Mouse (Mus musculus): ENCODE results near the gene Klhl3. TPM values are rescaled to one million over a fixed set of nuclear protein-coding genes. Genes with fewer than 3 reads are reported as not detected.

Klhl3 gene
- polyA plus RNA-seq, 1 experiment from 2014 or later, result 10.7 TPM

GRCm38 (mm10) chr13:58001792-58002191 is 111.6 kb downstream of the Klhl3 start:
- H3K36me3 ChIP-seq (ENCODE audit: insufficient read depth, low read length), result no peaks in the 10 kb centered on the region
- ATAC-seq (replicated peaks; ENCODE audit: low FRiP score, low read depth) (no peak), DNase-seq (ENCODE audit: low spot score) (no peak)
- no peak overlapping the region for H3K27ac ChIP-seq
- H3K4me1 ChIP-seq (replicated peaks; ENCODE audit: insufficient read depth, low read length), result no peaks in the 10 kb centered on the region
- no peak overlapping the region for H3K9ac ChIP-seq (ENCODE audit: low read depth, low read length)
- TF ChIP-seq CTCF (IDR thresholded peaks at IDR 0.05; ENCODE audit: low read depth), result no peak
- H3K27me3 ChIP-seq (ENCODE audit: insufficient read depth, low read length), result no peaks in the 10 kb centered on the region
- H3K4me3 ChIP-seq (replicated peaks; ENCODE audit: low read depth, low read length), result no peak overlapping the region
- H3K9me3 ChIP-seq (replicated peaks; ENCODE audit: low read length), result no peaks in the 10 kb centered on the region
- H3K4me2 ChIP-seq (ENCODE audit: low read length), result no peak overlapping the region
- 83% methylated on average over 3 of the region's 3 CpGs for WGBS

DNA sequence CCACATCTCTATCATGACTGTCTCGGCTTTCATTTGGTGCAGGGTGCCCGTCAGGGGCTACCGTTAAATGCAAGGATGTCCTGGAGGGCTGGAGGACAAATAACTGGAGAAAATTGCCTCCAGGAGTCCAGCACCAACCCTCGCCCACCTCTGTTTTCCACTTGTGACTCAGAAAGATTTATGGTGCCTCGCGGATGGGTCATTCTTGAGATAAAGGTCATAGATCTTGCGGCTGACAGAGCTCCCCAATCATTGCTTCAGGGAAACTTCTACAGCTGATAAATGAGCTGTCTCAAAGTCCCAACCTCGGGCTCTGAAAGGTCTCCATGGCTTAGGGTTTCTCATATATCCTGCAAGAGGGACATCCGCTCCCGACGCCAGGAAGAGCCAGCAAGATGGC is 116.9 kb downstream of the Klhl3 start:
- no peak overlapping the region for H3K4me2 ChIP-seq (ENCODE audit: low read length)
- H3K4me1 ChIP-seq (replicated peaks; ENCODE audit: insufficient read depth, low read length), result peaks cover 9% of the 10 kb centered on the region
- WGBS, result 17% methylated on average over 11 of the region's 11 CpGs
- H3K27ac ChIP-seq, result no peak overlapping the region
- no peaks in the 10 kb centered on the region for H3K36me3 ChIP-seq (ENCODE audit: insufficient read depth, low read length)
- H3K27me3 ChIP-seq (ENCODE audit: insufficient read depth, low read length), result no peaks in the 10 kb centered on the region
- H3K9ac ChIP-seq (ENCODE audit: low read depth, low read length), result no peak overlapping the region
- no peaks in the 10 kb centered on the region for H3K9me3 ChIP-seq (replicated peaks; ENCODE audit: low read length)
- H3K4me3 ChIP-seq (replicated peaks; ENCODE audit: low read depth, low read length), result no peak overlapping the region
- ATAC-seq (replicated peaks; ENCODE audit: low FRiP score, low read depth) (no peak), DNase-seq (ENCODE audit: low spot score) (no peak)
- TF ChIP-seq CTCF (IDR thresholded peaks at IDR 0.05; ENCODE audit: low read depth), result no peak

GRCm38 (mm10) chr13:57995864-57996263 is 117.5 kb downstream of the Klhl3 start:
- H3K4me3 ChIP-seq (replicated peaks; ENCODE audit: low read depth, low read length), result no peak overlapping the region

DNA sequence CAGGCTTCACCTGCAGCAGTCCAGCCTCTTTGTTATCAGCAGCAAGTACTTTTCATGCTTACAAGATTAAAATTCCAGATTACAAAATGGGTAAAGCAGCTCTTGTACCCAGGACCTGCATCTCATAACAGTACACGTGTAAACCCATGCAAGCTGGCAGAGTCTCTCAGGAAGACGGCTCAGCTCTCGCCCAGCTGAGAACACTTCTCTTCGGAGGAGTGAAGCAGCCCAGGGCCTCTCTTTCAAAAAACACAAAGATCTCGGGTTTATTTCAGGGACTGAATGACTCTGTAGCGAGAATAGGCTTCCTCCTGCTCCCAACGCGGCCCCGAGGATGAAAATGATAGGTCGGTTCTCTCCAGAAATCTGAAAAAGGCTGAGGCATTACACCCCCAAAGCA is 128.8 kb downstream of the Klhl3 start:
- WGBS, result 60% methylated on average over 10 of the region's 10 CpGs
- Histone ChIP-seq H3K4me1 (replicated peaks; ENCODE audit: insufficient read depth, low read length) (0 out of 2 replicates have a peak, but pooled peaks cover 4% of the 10 kb centered on the region), H3K4me2 (ENCODE audit: low read length) (no peak overlapping the region), H3K27me3 (ENCODE audit: insufficient read depth, low read length) (no peaks in the 10 kb centered on the region), H3K9me3 (replicated peaks; ENCODE audit: low read length) (no peaks in the 10 kb centered on the region), H3K9ac (ENCODE audit: low read depth, low read length) (no peak overlapping the region), H3K36me3 (ENCODE audit: insufficient read depth, low read length) (no peaks in the 10 kb centered on the region), H3K27ac (no peak overlapping the region), H3K4me3 (replicated peaks; ENCODE audit: low read depth, low read length) (no peak overlapping the region)
- ATAC-seq (replicated peaks; ENCODE audit: low FRiP score, low read depth) (no peak), DNase-seq (ENCODE audit: low spot score) (no peak)
- TF ChIP-seq CTCF (IDR thresholded peaks at IDR 0.05; ENCODE audit: low read depth), result no peak

More at GRCm38 (mm10) chr13:57995864-57996263, 117.5 kb downstream of the Klhl3 start:
- no peak overlapping the region for H3K9ac ChIP-seq (ENCODE audit: low read depth, low read length)
- no peak for DNase-seq (ENCODE audit: low spot score)
- H3K27ac ChIP-seq, result no peak overlapping the region
- no peak for ATAC-seq (replicated peaks; ENCODE audit: low FRiP score, low read depth)
- no peaks in the 10 kb centered on the region for H3K27me3 ChIP-seq (ENCODE audit: insufficient read depth, low read length)
- H3K9me3 ChIP-seq (replicated peaks; ENCODE audit: low read length), result no peaks in the 10 kb centered on the region
- 24% methylated on average over 13 of the region's 13 CpGs for WGBS
- H3K36me3 ChIP-seq (ENCODE audit: insufficient read depth, low read length), result no peaks in the 10 kb centered on the region
- H3K4me2 ChIP-seq (ENCODE audit: low read length), result no peak overlapping the region
- no peak for TF ChIP-seq CTCF (IDR thresholded peaks at IDR 0.05; ENCODE audit: low read depth)
- peaks cover 9% of the 10 kb centered on the region for H3K4me1 ChIP-seq (replicated peaks; ENCODE audit: insufficient read depth, low read length)

GRCm38 (mm10) chr13:57984163-57984562 is 129.2 kb downstream of the Klhl3 start:
- 0 out of 2 replicates have a peak, but pooled peaks have one; percentile 10 for ATAC-seq (replicated peaks; ENCODE audit: low FRiP score, low read depth)
- 37% methylated on average over 8 of the region's 8 CpGs for WGBS
- 0 out of 2 replicates have a peak, but pooled peaks cover 4% of the 10 kb centered on the region for H3K4me1 ChIP-seq (replicated peaks; ENCODE audit: insufficient read depth, low read length)

DNA sequence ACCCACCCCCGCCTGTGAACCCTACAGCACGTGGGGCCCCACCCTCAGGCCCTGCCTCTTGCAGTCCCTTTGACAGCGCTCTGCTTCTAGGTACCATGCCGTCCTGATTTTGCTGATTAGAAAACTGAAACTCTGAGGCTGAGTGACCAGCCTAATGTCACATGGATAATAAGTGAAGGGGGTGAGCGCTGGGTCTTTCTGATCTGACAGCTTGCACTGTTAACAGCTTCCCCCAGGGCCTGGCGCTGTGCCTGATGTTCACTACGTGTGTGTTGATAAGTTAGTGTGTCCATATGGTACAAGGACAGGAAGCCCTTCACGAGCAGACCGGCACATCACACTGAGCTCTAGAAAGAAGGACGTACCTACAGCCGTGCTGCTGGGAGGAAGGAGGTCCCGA is 130.1 kb downstream of the Klhl3 start:
- WGBS, result 40% methylated on average over 12 of the region's 12 CpGs
- no peak for TF ChIP-seq CTCF (IDR thresholded peaks at IDR 0.05; ENCODE audit: low read depth)
- ATAC-seq (replicated peaks; ENCODE audit: low FRiP score, low read depth), result no peak; the same call in 1 of the 2 replicates
- Histone ChIP-seq H3K9me3 (replicated peaks; ENCODE audit: low read length) (no peaks in the 10 kb centered on the region), H3K36me3 (ENCODE audit: insufficient read depth, low read length) (no peaks in the 10 kb centered on the region), H3K27me3 (ENCODE audit: insufficient read depth, low read length) (no peaks in the 10 kb centered on the region), H3K4me3 (replicated peaks; ENCODE audit: low read depth, low read length) (no peak overlapping the region), H3K27ac (no peak overlapping the region), H3K9ac (ENCODE audit: low read depth, low read length) (no peak overlapping the region), H3K4me1 (replicated peaks; ENCODE audit: insufficient read depth, low read length) (0 out of 2 replicates have a peak, but pooled peaks cover 4% of the 10 kb centered on the region), H3K4me2 (ENCODE audit: low read length) (0 out of 2 replicates have a peak overlapping the region, but pooled peaks have one; percentile 2)
- peak; percentile 13 for DNase-seq (ENCODE audit: low spot score)

More at GRCm38 (mm10) chr13:57984163-57984562, 129.2 kb downstream of the Klhl3 start:
- Histone ChIP-seq H3K9me3 (replicated peaks; ENCODE audit: low read length) (no peaks in the 10 kb centered on the region), H3K27ac (no peak overlapping the region), H3K36me3 (ENCODE audit: insufficient read depth, low read length) (no peaks in the 10 kb centered on the region), H3K4me2 (ENCODE audit: low read length) (no peak overlapping the region), H3K4me3 (replicated peaks; ENCODE audit: low read depth, low read length) (no peak overlapping the region), H3K9ac (ENCODE audit: low read depth, low read length) (no peak overlapping the region), H3K27me3 (ENCODE audit: insufficient read depth, low read length) (no peaks in the 10 kb centered on the region)
- peak; percentile 28; the same call in 1 of the 2 replicates for TF ChIP-seq CTCF (IDR thresholded peaks at IDR 0.05; ENCODE audit: low read depth)
- no peak for DNase-seq (ENCODE audit: low spot score)

GRCm38 (mm10) chr13:57982904-57983303 is 130.5 kb downstream of the Klhl3 start:
- WGBS, result 52% methylated on average over 11 of the region's 11 CpGs
- DNase-seq (ENCODE audit: low spot score) (no peak), ATAC-seq (replicated peaks; ENCODE audit: low FRiP score, low read depth) (no peak)
- Histone ChIP-seq H3K27me3 (ENCODE audit: insufficient read depth, low read length) (no peaks in the 10 kb centered on the region), H3K4me2 (ENCODE audit: low read length) (no peak overlapping the region), H3K4me3 (replicated peaks; ENCODE audit: low read depth, low read length) (no peak overlapping the region), H3K9me3 (replicated peaks; ENCODE audit: low read length) (no peaks in the 10 kb centered on the region), H3K36me3 (ENCODE audit: insufficient read depth, low read length) (no peaks in the 10 kb centered on the region), H3K4me1 (replicated peaks; ENCODE audit: insufficient read depth, low read length) (0 out of 2 replicates have a peak, but pooled peaks cover 4% of the 10 kb centered on the region), H3K9ac (ENCODE audit: low read depth, low read length) (no peak overlapping the region), H3K27ac (no peak overlapping the region)
- TF ChIP-seq CTCF (IDR thresholded peaks at IDR 0.05; ENCODE audit: low read depth), result no peak
